ENCODE assay signal across 24 mouse cellular contexts in genomic region chr6:37532036-37532435, GRCm38 (mm10). TPM values are rescaled to one million over a fixed set of nuclear protein-coding genes. Genes with fewer than 3 reads are reported as not detected.
DNase-seq lines count a peak whose midpoint lies in the region; TF ChIP-seq lines count a peak whose summit lies in the region.
"Had no signal": no experiment of that assay in that cellular context is flagged by ENCODE, and none has a peak within 500 bp of the region (broad histone marks: within the 10 kb centered on the region; RNA-seq: fewer than 3 reads in every experiment).

No protein-coding gene starts in this region.

- H3K4me1 ChIP-seq in liver, adult 2 months (ENCODE audit: control insufficient read depth, insufficient read depth, low read length), result peaks cover 35% of the 10 kb centered on the region
- H3K4me1 ChIP-seq: embryonic facial prominence, embryonic 13.5 days; embryonic facial prominence, embryonic 15.5 days; forebrain, embryonic 10.5 days; forebrain, embryonic 12.5 days had no signal

- H3K27ac ChIP-seq in liver, adult 2 months (replicated peaks; ENCODE audit: insufficient read depth, low read depth, low read length), result peak overlapping the region; percentile 69
- H3K27ac ChIP-seq: embryonic facial prominence, embryonic 13.5 days; embryonic facial prominence, embryonic 15.5 days; forebrain, embryonic 10.5 days; forebrain, embryonic 12.5 days had no signal

- H3K27me3 ChIP-seq in liver, adult 2 months (ENCODE audit: control insufficient read depth, insufficient read depth, low read length), result no peaks in the 10 kb centered on the region
- H3K27me3 ChIP-seq: embryonic facial prominence, embryonic 13.5 days; embryonic facial prominence, embryonic 15.5 days; forebrain, embryonic 12.5 days had no signal

- peak; percentile 60 for DNase-seq in adrenal gland, adult 8-10 months
- no peak for DNase-seq in adrenal gland, postnatal 4 days (ENCODE audit: low spot score in 2 of 2)
- peak; percentile 89 for DNase-seq in liver, adult 2 months (ENCODE audit: extremely low read depth, low read depth, low spot score)
- DNase-seq in liver, result no peak
- DNase-seq: cerebellum, adult 11 months; cerebellum, adult 18-20 months; cerebellum, adult 8-10 months; cerebellum, adult 9-11 months; cerebellum, postnatal 36 days; embryo, embryonic 11 days had no signal

- no peak for TF ChIP-seq POLR2A in liver, adult 2 months (IDR thresholded peaks at IDR 0.05; ENCODE audit: extremely low read depth, insufficient read depth, low read length)

- H3K79me2 ChIP-seq in liver, adult 2 months (ENCODE audit: control insufficient read depth, insufficient read depth, low read length), result peaks cover 17% of the 10 kb centered on the region; the same call in 1 of the 2 replicates

- H3K4me3 ChIP-seq in liver, adult 2 months (ENCODE audit: insufficient read depth, low read depth, low read length), result peak overlapping the region; percentile 17; the same call in 1 of the 2 replicates
- H3K4me3 ChIP-seq: embryonic facial prominence, embryonic 13.5 days; embryonic facial prominence, embryonic 15.5 days; erythroblast, embryonic 14.5 days; forebrain, embryonic 10.5 days; forebrain, embryonic 12.5 days had no signal

- no peak for TF ChIP-seq CTCF in liver, adult 2 months (IDR thresholded peaks at IDR 0.05; ENCODE audit: low read depth, low read length)

- 18% methylated on average over 3 of the region's 3 CpGs for WGBS in liver, adult 2 months

- H3K36me3 ChIP-seq in liver, adult 2 months (ENCODE audit: control insufficient read depth, insufficient read depth, low read length), result peaks cover 10% of the 10 kb centered on the region
- H3K36me3 ChIP-seq: embryonic facial prominence, embryonic 13.5 days; embryonic facial prominence, embryonic 15.5 days; forebrain, embryonic 10.5 days; forebrain, embryonic 12.5 days had no signal

- no peak overlapping the region for H3K9ac ChIP-seq in liver, adult 2 months (ENCODE audit: low read depth, low read length)
- H3K9ac ChIP-seq: embryonic facial prominence, embryonic 13.5 days; embryonic facial prominence, embryonic 15.5 days; forebrain, embryonic 12.5 days had no signal

RNA-seq across cellular contexts. Expression of gene Akr1d1, which starts 2.1 kb away (rescaled TPM):
- 1,000 to 10,000 TPM in 2 of 4 experiments, under 1 TPM in 2; 0.62 to 2,477 (median 1,006) TPM for total RNA-seq in adrenal gland, adult 8-10 months (2022)
- 100 to 1,000 TPM; 292 to 395 TPM for total RNA-seq in adrenal gland, postnatal 4 days (2021)
- total RNA-seq in liver, adult 2 months (2014; rRNA removed), result 234 and 301 TPM in 2 replicates
- 73.2 and 89.2 TPM in 2 replicates for polyA plus RNA-seq in liver, adult 2 months (2012; rRNA removed)
- total RNA-seq: common myeloid progenitor, adult 5-6 weeks; ES-E14; MEL had no signal
- polyA plus RNA-seq: brain, embryonic 14.5 days; C2C12; embryonic facial prominence, embryonic 11.5 days; embryonic facial prominence, embryonic 13.5 days; erythroblast, embryonic 14.5 days; forebrain, embryonic 10.5 days; forebrain, embryonic 12.5 days; forebrain, embryonic 14.5 days; forebrain, embryonic 16.5 days; frontal cortex, adult 2 months had no signal

Comparison
In these comparisons a context has a peak if more than half of its experiments do, and no peak if none do; other contexts are left out.
1. DNase-seq: peak in adrenal gland, adult 8-10 months (single experiment) and liver, adult 2 months (single experiment); none in adrenal gland, postnatal 4 days (0 of 2) and liver (single experiment).